Comparison of ENCODE assay signal across 9 mouse cellular contexts in the genomic region with DNA sequence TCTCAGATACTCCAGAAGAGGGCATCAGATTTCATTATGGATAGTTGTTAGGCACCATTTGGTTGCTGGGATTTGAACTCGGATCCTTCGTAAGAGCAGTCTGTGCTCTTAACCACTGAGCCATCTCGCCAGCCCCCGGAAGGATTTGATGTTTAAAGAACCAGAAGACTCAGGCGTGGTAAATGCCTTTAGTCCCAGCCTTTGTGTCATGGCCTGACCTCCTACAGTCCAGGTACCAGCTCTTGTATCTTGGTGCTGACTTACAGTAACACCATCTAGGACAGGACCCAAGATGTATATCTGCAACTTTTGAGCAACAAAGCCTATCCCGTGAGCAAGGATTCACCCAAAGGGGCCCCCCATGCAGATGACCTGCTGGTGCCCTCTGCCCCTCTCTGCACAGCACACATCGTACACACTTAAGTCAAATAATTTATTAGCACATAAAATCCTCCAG. TPM values are rescaled to one million over a fixed set of nuclear protein-coding genes. Genes with fewer than 3 reads are reported as not detected.
DNase-seq lines count a peak whose midpoint lies in the region; ATAC-seq and TF ChIP-seq lines count a peak whose summit lies in the region.
"Had no signal": no experiment of that assay in that cellular context is flagged by ENCODE, and none has a peak within 500 bp of the region (broad histone marks: within the 10 kb centered on the region; RNA-seq: fewer than 3 reads in every experiment).

No protein-coding gene starts in this region.

- H3K4me1 ChIP-seq in G1E (ENCODE audit: insufficient read depth, low read depth, low read length): peaks cover 71% of the 10 kb centered on the region
- peaks cover 14% of the 10 kb centered on the region for H3K4me1 ChIP-seq in forebrain, postnatal 0 days (ENCODE audit: insufficient read depth)

- TF ChIP-seq CTCF in gastrocnemius, adult 2 months (IDR thresholded peaks at IDR 0.05): no peak
- no peak for TF ChIP-seq CTCF in G1E (IDR thresholded peaks at IDR 0.05; ENCODE audit: low read depth, low read length)
- TF ChIP-seq CTCF in forebrain, postnatal 0 days (IDR thresholded peaks at IDR 0.05; ENCODE audit: low read depth): 0 out of 2 replicates have a peak, but pooled peaks have one; percentile 43

- H3K36me3 ChIP-seq in G1E (replicated peaks): peaks cover 73% of the 10 kb centered on the region
- peaks cover 53% of the 10 kb centered on the region for H3K36me3 ChIP-seq in forebrain, postnatal 0 days (ENCODE audit: insufficient read depth)

- H3K27me3 ChIP-seq in G1E (ENCODE audit: insufficient read depth, low read length): no peaks in the 10 kb centered on the region
- H3K27me3 ChIP-seq in forebrain, postnatal 0 days (ENCODE audit: insufficient read depth, low read length): no peaks in the 10 kb centered on the region
- H3K27me3 ChIP-seq: Patski had no signal

- no peak for ATAC-seq in G1E (ENCODE audit: extremely low read depth, insufficient number of reproducible peaks, low FRiP score, poor library complexity, severe bottlenecking)
- ATAC-seq in forebrain, postnatal 0 days: no peak
- ATAC-seq: Patski had no signal

- no peak overlapping the region for H3K9ac ChIP-seq in forebrain, postnatal 0 days

- intact Hi-C loops in gastrocnemius, adult 2 months (cut with DNase I): no loop called here
- intact Hi-C loops in gastrocnemius, postnatal 36 days (cut with DNase I): no loop called here

- WGBS in forebrain, postnatal 0 days: 20% methylated on average over 7 of the region's 7 CpGs

- H3K4me3 ChIP-seq in gastrocnemius, adult 2 months: peak overlapping the region; percentile 85
- H3K4me3 ChIP-seq in G1E (ENCODE audit: low read depth, low read length): peak overlapping the region; percentile 93; the same call in 1 of the 2 replicates
- no peak overlapping the region for H3K4me3 ChIP-seq in forebrain, postnatal 0 days (ENCODE audit: low read depth, low read length)

- no peak for DNase-seq in gastrocnemius, adult 2 months
- DNase-seq in gastrocnemius, postnatal 36 days: no peak
- DNase-seq in G1E (ENCODE audit: low spot score): no peak
- DNase-seq in forebrain, postnatal 0 days: no peak
- peak; percentile 50 for DNase-seq in lung, postnatal 36 days
- DNase-seq in frontal cortex, postnatal 14 days (ENCODE audit: low spot score in 2 of 2): no peak
- DNase-seq in gastrocnemius, adult 18-20 months (ENCODE audit: low spot score): no peak
- DNase-seq in gastrocnemius, postnatal 4 days (ENCODE audit: low spot score in 2 of 2): no peak

- no peaks in the 10 kb centered on the region for H3K9me3 ChIP-seq in G1E (replicated peaks)
- H3K9me3 ChIP-seq in forebrain, postnatal 0 days (ENCODE audit: low read length): no peaks in the 10 kb centered on the region

- no peak overlapping the region for H3K4me2 ChIP-seq in forebrain, postnatal 0 days (ENCODE audit: low read depth)

- peak overlapping the region; percentile 95 for H3K27ac ChIP-seq in gastrocnemius, adult 2 months
- H3K27ac ChIP-seq in forebrain, postnatal 0 days (ENCODE audit: low read depth, low read length): peak overlapping the region; percentile 92

RNA-seq across cellular contexts. Expression of a gene that starts 0.9 kb away (rescaled TPM):
- total RNA-seq in gastrocnemius, adult 2 months (2021): 100 to 1,000 TPM; 457 to 518 TPM
- total RNA-seq in gastrocnemius, postnatal 36 days (2021): 100 to 1,000 TPM; 388 to 460 TPM
- total RNA-seq in G1E (2014; fragmentation: Nextera tagmentation) (916 and 1,000 TPM in 2 replicates), G1E (2017) (1,298 and 1,329 TPM in 2 replicates)
- 151 and 217 TPM in 2 replicates for polyA plus RNA-seq in G1E (2012)
- total RNA-seq in forebrain, postnatal 0 days (2014; rRNA removed): 974 and 1,229 TPM in 2 replicates
- polyA plus RNA-seq in forebrain, postnatal 0 days (2015; fragmentation: Nextera tagmentation; extraction: Ambion mirVana): 814 and 982 TPM in 2 replicates
- 100 to 1,000 TPM; 490 to 529 TPM for total RNA-seq in gastrocnemius, adult 18-20 months (2021)
- total RNA-seq in gastrocnemius, postnatal 4 days (2021): 1,000 to 10,000 TPM in 1 of 2 experiments, 100 to 1,000 TPM in 1; 985 to 1,047 TPM

RNA-seq across cellular contexts. Expression of a gene that starts 3.4 kb away (rescaled TPM):
- total RNA-seq in gastrocnemius, adult 2 months (2021): 100 to 1,000 TPM; 552 to 624 TPM
- 100 to 1,000 TPM; 488 to 598 TPM for total RNA-seq in gastrocnemius, postnatal 36 days (2021)
- total RNA-seq in G1E (2014; fragmentation: Nextera tagmentation): 1,386 and 1,478 TPM in 2 replicates
- 2,356 and 2,406 TPM in 2 replicates for total RNA-seq in G1E (2017)
- 5,469 and 6,084 TPM in 2 replicates for polyA plus RNA-seq in G1E (2012)
- 2,018 and 2,903 TPM in 2 replicates for total RNA-seq in forebrain, postnatal 0 days (2014; rRNA removed)
- 852 and 1,121 TPM in 2 replicates for polyA plus RNA-seq in forebrain, postnatal 0 days (2015; fragmentation: Nextera tagmentation; extraction: Ambion mirVana)
- 100 to 1,000 TPM; 643 to 706 TPM for total RNA-seq in gastrocnemius, adult 18-20 months (2021)
- 1,000 to 10,000 TPM; 1,483 to 1,628 TPM for total RNA-seq in gastrocnemius, postnatal 4 days (2021)

RNA-seq across cellular contexts. Expression of a gene that starts 10.9 kb away (rescaled TPM):
- total RNA-seq in gastrocnemius, adult 2 months (2021): under 1 TPM in 1 of 2 experiments, not detected in 1; 0.26 TPM
- total RNA-seq in gastrocnemius, postnatal 36 days (2021): not detected
- total RNA-seq in G1E (2014; fragmentation: Nextera tagmentation): not detected in 2 replicates
- 0.16 and 0.23 TPM in 2 replicates for total RNA-seq in G1E (2017)
- polyA plus RNA-seq in G1E (2012): 1.0 and 1.3 TPM in 2 replicates
- not detected in 2 replicates for total RNA-seq in forebrain, postnatal 0 days (2014; rRNA removed)
- polyA plus RNA-seq in forebrain, postnatal 0 days (2015; fragmentation: Nextera tagmentation; extraction: Ambion mirVana): 0.36 TPM in 1 of 2 replicates, not detected in the other
- 1 to 10 TPM in 1 of 2 experiments, not detected in 1; 1.2 TPM for total RNA-seq in gastrocnemius, adult 18-20 months (2021)
- under 1 TPM in 1 of 2 experiments, not detected in 1; 0.34 TPM for total RNA-seq in gastrocnemius, postnatal 4 days (2021)
- polyA plus RNA-seq: Patski had no signal

RNA-seq across cellular contexts. Expression of a gene that starts 11.1 kb away (rescaled TPM):
- 1 to 10 TPM; 2.2 to 3.3 TPM for total RNA-seq in gastrocnemius, adult 2 months (2021)
- total RNA-seq in gastrocnemius, postnatal 36 days (2021): 1 to 10 TPM; 2.8 to 4.0 TPM
- total RNA-seq in G1E (2014; fragmentation: Nextera tagmentation): 75.7 and 76.5 TPM in 2 replicates
- total RNA-seq in G1E (2017): 41.0 and 48.6 TPM in 2 replicates
- 31.7 and 38.8 TPM in 2 replicates for polyA plus RNA-seq in G1E (2012)
- 2.3 and 3.1 TPM in 2 replicates for total RNA-seq in forebrain, postnatal 0 days (2014; rRNA removed)
- polyA plus RNA-seq in forebrain, postnatal 0 days (2015; fragmentation: Nextera tagmentation; extraction: Ambion mirVana): 1.9 and 6.8 TPM in 2 replicates
- total RNA-seq in gastrocnemius, adult 18-20 months (2021): 1 to 10 TPM; 1.8 to 3.0 TPM
- 1 to 10 TPM; 2.4 to 5.1 TPM for total RNA-seq in gastrocnemius, postnatal 4 days (2021)

RNA-seq across cellular contexts. Expression of a gene that starts 21.5 kb away (rescaled TPM):
- 10 to 100 TPM; 33.6 to 38.5 TPM for total RNA-seq in gastrocnemius, adult 2 months (2021)
- total RNA-seq in gastrocnemius, postnatal 36 days (2021): 10 to 100 TPM; 39.2 to 40.0 TPM
- total RNA-seq in G1E (2014; fragmentation: Nextera tagmentation) (not detected in 2 replicates), G1E (2017) (not detected in 2 replicates)
- not detected in 2 replicates for polyA plus RNA-seq in G1E (2012)
- 24.9 and 29.4 TPM in 2 replicates for total RNA-seq in forebrain, postnatal 0 days (2014; rRNA removed)
- 35.1 and 44.7 TPM in 2 replicates for polyA plus RNA-seq in forebrain, postnatal 0 days (2015; fragmentation: Nextera tagmentation; extraction: Ambion mirVana)
- 10 to 100 TPM; 27.4 to 29.1 TPM for total RNA-seq in gastrocnemius, adult 18-20 months (2021)
- total RNA-seq in gastrocnemius, postnatal 4 days (2021): 10 to 100 TPM; 84.6 to 87.3 TPM
